Mouse (Mus musculus) T-helper 2 cell (primary cell): ENCODE measurements around the gene Slc28a1.
"Not testable (repeated sequence)": the region's sequence is repeated elsewhere in the genome, so short reads cannot be mapped to it uniquely, and the experiment has no call there.

ENCODE experiments used
- in situ Hi-C: fragments of 300-600 bp; cut with MboI, MseI; formaldehyde crosslinking; loops from one replicate; pipeline ENCODE4 v1.15.1; 2025; ENCODE audit warnings: high pct_unique_total_duplicates

The Slc28a1 gene

DNA sequence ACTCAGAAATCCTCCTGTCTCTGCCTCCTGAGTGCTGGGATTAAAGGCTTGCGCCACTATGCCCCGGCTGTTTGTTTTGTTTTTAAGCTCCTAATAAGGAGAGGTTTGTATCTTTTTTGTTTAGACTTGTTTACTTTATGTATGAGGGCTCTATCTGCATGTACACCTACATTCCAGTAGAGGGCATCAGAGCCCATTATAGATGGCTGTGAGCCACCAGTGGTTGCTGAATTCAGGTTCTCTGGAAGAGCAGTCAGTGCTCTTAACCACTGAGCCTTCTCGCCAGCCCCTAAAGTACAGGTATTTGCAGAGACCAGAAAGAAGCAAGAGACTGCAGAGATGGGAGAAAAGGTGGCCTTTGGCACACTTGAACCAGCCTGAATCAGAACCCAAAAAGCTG is 52.5 kb downstream of the Slc28a1 start:
- in situ Hi-C loops: loop anchor here (5.0 kb wide), 2 partner anchors 40 to 175 kb away; no protein-coding TSS in a partner anchor

GRCm38 (mm10) chr7:81169351-81169750 is 54.8 kb downstream of the Slc28a1 start:
- in situ Hi-C loops: loop anchor here (5.0 kb wide), 2 partner anchors 38 to 173 kb away; no protein-coding TSS in a partner anchor

DNA sequence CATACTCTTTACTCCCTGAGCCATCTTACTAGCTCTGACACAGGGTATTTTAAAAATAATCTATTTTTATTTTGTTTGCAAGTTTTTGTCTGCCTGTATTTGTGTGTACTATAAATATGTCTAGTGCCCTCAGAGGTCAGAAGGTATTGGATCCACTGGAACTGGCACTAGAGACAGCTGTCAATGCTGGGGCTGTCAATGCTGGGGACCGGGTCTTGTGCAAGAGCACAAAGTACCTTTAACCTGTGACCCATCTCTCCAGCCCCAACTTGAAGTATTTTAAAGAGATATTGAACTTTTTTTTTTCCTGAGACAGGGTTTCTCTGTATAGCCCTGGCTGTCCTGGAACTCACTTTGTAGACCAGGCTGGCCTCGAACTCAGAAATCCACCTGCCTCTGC is 59.3 kb downstream of the Slc28a1 start:
- in situ Hi-C loops: no loop called here

DNA sequence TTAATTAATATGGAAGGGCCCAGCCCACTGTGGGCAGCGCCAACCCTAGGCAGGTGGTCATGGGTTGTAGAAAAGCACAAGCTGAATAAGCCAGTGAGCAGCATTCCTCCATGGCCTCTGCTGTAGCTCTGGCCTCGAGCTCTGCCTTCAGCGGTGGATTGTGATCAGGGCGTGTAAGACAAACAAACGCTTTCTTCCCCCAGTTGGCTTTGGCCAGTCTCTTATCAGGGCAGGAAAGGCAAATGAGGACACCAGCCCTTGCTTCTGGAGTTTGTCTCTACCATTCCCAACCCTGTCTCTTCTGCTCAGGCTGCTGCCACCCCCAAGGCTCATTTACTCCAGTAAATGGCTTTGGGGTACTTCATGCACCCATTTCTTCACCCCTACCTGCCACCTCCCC is 60.1 kb downstream of the Slc28a1 start:
- in situ Hi-C loops: no loop called here

- in situ Hi-C loops: no loop called here
Measured at GRCm38 (mm10) chr7:81176187-81176769, 61.7 kb downstream of the Slc28a1 start.

GRCm38 (mm10) chr7:81179494-81179893 is 64.9 kb downstream of the Slc28a1 start:
- in situ Hi-C loops: no loop called here

- in situ Hi-C loops: no loop called here
Measured at GRCm38 (mm10) chr7:81182492-81183175, 68.0 kb downstream of the Slc28a1 start.

DNA sequence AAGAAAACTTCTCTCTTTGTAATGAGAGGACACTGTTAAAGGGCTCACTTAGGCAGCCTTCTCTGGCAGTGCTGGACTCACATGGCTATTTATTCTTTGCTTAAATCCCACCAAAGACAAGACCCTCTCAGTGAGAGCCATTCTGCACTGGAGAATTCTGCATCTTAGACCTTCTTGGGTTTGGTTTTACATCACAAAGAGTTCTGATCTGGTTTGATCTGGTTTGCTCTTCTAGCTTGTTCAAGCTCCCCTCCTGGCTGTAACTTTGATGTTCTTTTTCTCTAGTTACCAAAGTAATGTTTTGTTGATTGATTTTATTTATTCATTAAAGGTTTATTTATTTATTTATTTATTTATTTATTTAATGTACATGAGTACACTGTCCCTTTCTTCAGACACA is 68.6 kb downstream of the Slc28a1 start:
- in situ Hi-C loops: no loop called here

DNA sequence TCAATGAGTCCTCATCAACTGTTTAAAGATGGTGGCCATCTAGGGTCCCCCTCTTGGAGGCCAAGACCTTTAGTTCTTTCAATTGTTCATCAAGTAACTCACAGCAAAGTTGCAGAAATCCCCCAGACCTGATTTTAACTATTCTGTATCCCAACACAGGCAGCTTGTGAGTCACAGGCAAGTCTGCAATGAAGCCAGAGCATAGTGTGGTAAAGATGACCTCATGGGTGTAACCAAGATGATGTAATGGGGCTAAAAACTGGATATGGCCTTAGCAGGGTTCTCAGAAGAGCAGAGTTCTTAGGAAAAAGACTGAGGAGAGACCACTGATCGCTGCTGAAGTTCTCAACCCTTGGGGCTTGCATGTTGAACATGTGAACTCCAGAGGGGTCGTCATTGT is 69.5 kb downstream of the Slc28a1 start:
- in situ Hi-C loops: no loop called here

DNA sequence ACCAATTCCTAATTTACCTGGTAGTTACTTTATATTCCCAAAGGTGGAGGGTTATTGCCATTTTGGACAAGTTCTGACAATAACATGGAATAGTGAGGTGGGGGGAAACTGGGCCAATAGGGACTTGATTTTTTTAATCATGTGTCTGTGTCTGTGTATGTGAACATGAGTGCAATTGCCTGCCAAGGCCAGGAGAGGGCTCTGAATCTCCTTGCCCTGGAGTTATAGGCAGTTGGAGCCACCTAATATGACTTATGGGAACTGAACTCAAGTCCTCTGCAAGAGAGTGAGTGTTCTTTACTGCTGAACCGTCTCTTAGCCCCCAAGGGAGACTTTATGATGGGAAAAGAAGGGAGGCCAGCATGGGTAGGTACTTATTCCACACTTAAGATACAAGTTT is 70.1 kb downstream of the Slc28a1 start:
- in situ Hi-C loops: no loop called here

GRCm38 (mm10) chr7:81186036-81186435 is 71.4 kb downstream of the Slc28a1 start:
- in situ Hi-C loops: not testable (repeated sequence)

GRCm38 (mm10) chr7:81189180-81189579 is 74.6 kb downstream of the Slc28a1 start:
- in situ Hi-C loops: no loop called here

DNA sequence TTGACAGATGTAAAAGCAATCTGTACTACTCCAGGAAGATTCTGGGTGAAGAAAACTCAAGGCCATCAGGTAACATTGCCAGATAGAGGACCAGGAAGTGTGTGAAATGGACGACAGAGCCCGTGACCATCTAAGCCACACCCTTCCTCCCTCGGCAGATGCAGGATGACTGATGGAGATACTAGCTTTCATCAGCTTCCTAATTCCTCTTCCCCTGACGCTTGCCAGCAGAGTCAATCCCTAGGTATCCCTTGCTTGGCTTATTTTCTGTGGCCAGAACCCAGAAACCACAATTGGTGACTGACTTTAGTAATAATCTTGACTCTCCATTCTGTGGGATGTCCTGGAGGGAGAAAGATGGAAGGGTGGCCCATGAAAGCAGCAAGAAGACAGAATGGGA is 80.9 kb downstream of the Slc28a1 start:
- in situ Hi-C loops: no loop called here

GRCm38 (mm10) chr7:81196796-81197195 is 82.2 kb downstream of the Slc28a1 start:
- in situ Hi-C loops: no loop called here

DNA sequence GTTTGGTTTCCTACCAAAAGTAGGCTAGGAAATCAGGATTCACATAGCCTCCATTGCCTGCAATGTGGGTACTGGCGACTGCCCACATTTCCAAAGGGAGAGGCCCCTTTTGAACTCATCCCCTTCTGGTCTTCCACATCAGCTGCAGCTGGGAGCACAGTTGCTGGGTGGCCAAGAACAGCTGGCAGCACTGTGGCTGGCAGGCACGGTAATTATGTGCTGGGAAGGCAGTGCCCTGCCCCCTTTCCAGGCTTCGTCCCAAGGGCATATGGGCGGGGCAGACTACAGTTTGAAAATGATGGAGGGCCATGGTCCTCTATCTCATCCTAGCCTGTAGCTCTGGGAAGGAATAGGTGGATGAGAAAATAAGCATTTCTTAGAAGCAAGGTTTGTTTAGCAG is 83.9 kb downstream of the Slc28a1 start:
- in situ Hi-C loops: no loop called here

DNA sequence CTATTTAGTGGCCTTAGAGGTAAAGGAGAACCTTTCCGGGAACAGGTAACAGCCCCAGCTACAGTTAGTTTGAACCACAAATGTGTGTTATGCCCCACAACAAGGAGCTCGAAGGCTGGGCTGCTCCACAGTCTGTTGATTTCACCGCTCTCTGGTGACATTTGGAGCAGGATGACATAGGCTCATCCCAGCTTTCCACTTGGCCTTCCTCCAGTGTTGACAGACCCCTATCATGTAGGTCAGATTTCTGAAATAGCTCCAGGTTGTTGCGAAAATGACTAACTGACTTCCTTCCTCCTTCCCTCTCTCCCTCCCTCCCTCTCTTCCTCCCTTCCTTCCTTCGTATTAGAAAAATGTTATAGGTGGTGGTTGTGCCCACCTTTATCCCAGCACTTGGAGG is 84.5 kb downstream of the Slc28a1 start:
- in situ Hi-C loops: no loop called here

DNA sequence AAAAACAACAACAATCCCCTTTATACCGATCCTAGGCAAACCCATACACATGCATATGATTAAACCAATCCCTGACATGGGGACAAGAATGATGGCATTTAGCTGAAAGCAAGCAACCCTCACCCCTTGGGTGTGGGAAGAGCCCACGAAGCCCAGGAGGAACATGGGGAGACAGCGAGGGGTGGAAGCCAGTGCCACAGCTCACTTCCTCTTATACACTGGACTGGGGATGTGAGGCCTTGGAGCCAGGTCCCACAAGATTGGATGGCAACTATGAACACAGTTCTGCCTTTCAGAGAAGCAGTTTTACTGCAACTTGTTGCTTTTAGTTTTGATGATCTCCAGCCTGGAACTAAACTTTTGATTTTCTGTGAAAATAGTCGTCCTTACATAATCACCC is 85.2 kb downstream of the Slc28a1 start:
- in situ Hi-C loops: no loop called here

GRCm38 (mm10) chr7:81202389-81202788 is 87.8 kb downstream of the Slc28a1 start:
- in situ Hi-C loops: no loop called here

DNA sequence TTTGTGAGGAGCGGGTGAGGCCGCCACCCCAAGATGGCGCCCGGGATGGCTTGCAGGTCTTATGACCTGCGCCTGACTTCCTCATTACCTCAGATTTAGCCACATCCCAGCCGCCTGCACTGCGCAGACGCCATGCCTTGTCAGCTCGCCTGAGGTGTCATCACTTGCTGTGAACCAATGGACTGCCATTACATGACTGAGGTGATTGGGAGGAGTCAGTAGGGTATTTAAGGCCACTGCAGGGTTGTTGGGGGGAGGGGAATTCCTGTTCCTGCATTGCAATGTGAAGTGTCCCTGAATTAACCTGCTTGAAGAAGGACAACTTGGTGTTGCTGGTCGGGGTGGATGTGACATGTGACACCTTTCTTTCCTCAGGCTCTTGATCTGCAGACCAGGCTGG is 89.0 kb downstream of the Slc28a1 start:
- in situ Hi-C loops: not testable (repeated sequence)

- in situ Hi-C loops: loop anchor here (5.0 kb wide), 1 partner anchor 42 kb away; no protein-coding TSS in a partner anchor
Measured at GRCm38 (mm10) chr7:81208944-81209343, 94.3 kb downstream of the Slc28a1 start.

DNA sequence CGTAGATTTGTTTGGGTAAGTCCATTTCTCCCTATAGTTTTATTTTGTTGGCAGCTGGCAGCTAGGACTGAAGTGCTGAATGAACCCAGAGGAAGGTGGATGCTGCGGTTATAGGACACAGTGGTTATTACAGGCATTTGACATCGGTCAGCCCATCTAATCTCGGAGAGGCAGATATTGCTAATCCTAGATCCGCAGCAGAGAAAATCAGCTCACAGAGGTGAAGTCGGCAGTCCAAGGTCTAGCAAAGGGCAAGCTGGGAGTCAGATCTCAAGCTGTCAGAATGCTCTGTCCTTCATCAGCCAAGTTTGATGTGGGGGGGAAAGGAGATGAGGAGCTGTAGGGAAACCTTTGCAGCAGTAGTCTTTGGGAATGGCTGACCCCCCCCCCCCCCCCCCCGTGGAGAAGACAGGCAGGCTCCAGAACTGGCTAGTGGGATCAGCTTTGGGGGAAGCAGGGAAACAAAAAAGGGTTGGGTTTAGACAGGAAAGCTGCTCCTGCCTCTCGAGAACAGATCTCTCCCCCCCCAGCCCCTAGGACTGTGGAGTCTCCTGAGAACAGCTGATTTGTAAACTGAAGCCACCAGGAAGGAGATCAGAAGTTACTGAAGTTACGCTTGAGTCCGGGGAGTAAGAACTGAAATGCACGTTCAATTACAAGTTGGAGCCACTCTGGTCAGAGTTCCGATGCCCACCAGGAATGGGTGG is 95.5 kb downstream of the Slc28a1 start:
- in situ Hi-C loops: loop anchor here (5.0 kb wide), 1 partner anchor 43 kb away; no protein-coding TSS in a partner anchor

GRCm38 (mm10) chr7:81211760-81212159 is 97.2 kb downstream of the Slc28a1 start:
- in situ Hi-C loops: no loop called here

- in situ Hi-C loops: no loop called here
Measured at GRCm38 (mm10) chr7:81212261-81212681, 97.7 kb downstream of the Slc28a1 start.
